Mouse (Mus musculus) myocyte (in vitro differentiated cells): ENCODE results near the gene Tln2. TPM values are rescaled to one million over a fixed set of nuclear protein-coding genes. Genes with fewer than 3 reads are reported as not detected.

Experiments used
- H3K27me3 ChIP-seq: one replicate; pipeline ENCODE4 v1.6.1; 2011; ENCODE audit not compliant: control insufficient read depth, insufficient read depth, insufficient read length
- H3K36me3 ChIP-seq: one replicate; pipeline ENCODE4 v1.6.1; 2011; ENCODE audit not compliant: control insufficient read depth, insufficient read depth
- H3K4me2 ChIP-seq: one replicate; pipeline ENCODE4 v1.6.1; 2011; ENCODE audit warnings: low read depth, control low read depth
- H3K4me3 ChIP-seq: one replicate; pipeline ENCODE4 v1.5.1; 2011; ENCODE audit warnings: mild to moderate bottlenecking, control low read depth, moderate library complexity
- H3K79me2 ChIP-seq: one replicate; pipeline ENCODE4 v1.6.1; 2011; ENCODE audit not compliant: control insufficient read depth, insufficient read depth
- H3ac ChIP-seq: one replicate; pipeline ENCODE4 v1.6.1; 2011; ENCODE audit not compliant: control insufficient read depth, insufficient read length
- CEBPB ChIP-seq: IDR thresholded peaks from 2 replicates; pipeline ENCODE4 v1.6.1; 2011; ENCODE audit warnings: mild to moderate bottlenecking, moderate library complexity; ENCODE audit not compliant: poor library complexity, insufficient read depth, severe bottlenecking
- E2F4 ChIP-seq: IDR thresholded peaks from one replicate; pipeline ENCODE4 v1.6.1; 2011; ENCODE audit warnings: mild to moderate bottlenecking, control low read depth, moderate library complexity; ENCODE audit not compliant: insufficient read depth
- MAX ChIP-seq: IDR thresholded peaks from one replicate; pipeline ENCODE4 v1.6.1; 2011; ENCODE audit warnings: low read depth, mild to moderate bottlenecking, control low read depth
- MYOD1 ChIP-seq, 3 experiments: IDR thresholded peaks; one replicate each; pipeline ENCODE4 v1.6.1; 2011; ENCODE audit warnings: control low read depth in 2 of 3, low read depth in 2 of 3, mild to moderate bottlenecking in 2 of 3, moderate library complexity in 1 of 3; ENCODE audit not compliant: insufficient read length in 2 of 3, control insufficient read depth in 1 of 3
- MYOG ChIP-seq, 3 experiments: IDR thresholded peaks; one replicate each; pipeline ENCODE4 v1.6.1; 2011; ENCODE audit warnings: control low read depth in 2 of 3, low read depth in 2 of 3, mild to moderate bottlenecking in 2 of 3; ENCODE audit not compliant: insufficient read length in 2 of 3, control insufficient read depth in 1 of 3, insufficient read depth in 1 of 3
- POLR2A ChIP-seq: IDR thresholded peaks from one replicate; pipeline ENCODE4 v1.6.1; 2011; ENCODE audit warnings: low read depth, mild to moderate bottlenecking, control low read depth, moderate library complexity; ENCODE audit not compliant: insufficient read length
- POLR2AphosphoS2 ChIP-seq: IDR thresholded peaks from one replicate; pipeline ENCODE4 v1.6.1; 2011; ENCODE audit warnings: low read depth, control low read depth; ENCODE audit not compliant: insufficient read length
- REST ChIP-seq: IDR thresholded peaks from one replicate; pipeline ENCODE4 v1.6.1; 2011; ENCODE audit warnings: mild to moderate bottlenecking, control low read depth, moderate library complexity; ENCODE audit not compliant: insufficient read depth, insufficient read length
- SRF ChIP-seq: IDR thresholded peaks from one replicate; pipeline ENCODE4 v1.6.1; 2011; ENCODE audit warnings: low read depth; ENCODE audit not compliant: control insufficient read depth, insufficient read length
- TCF12 ChIP-seq: IDR thresholded peaks from one replicate; pipeline ENCODE4 v1.6.1; 2011; ENCODE audit warnings: mild to moderate bottlenecking, control low read depth; ENCODE audit not compliant: poor library complexity, insufficient read depth, severe bottlenecking
- TCF3 ChIP-seq: IDR thresholded peaks from one replicate; pipeline ENCODE4 v1.6.1; 2011; ENCODE audit warnings: low read depth, control low read depth; ENCODE audit not compliant: insufficient read length
- USF1 ChIP-seq: IDR thresholded peaks from one replicate; pipeline ENCODE4 v1.6.1; 2011; ENCODE audit warnings: low read depth, mild to moderate bottlenecking, control low read depth, moderate library complexity
- polyA plus RNA-seq: library from polyadenylated mRNA; unstranded; fragments of >200 nt; fragmentation: generic; extraction: Trizol; gene quantifications from one replicate; pipeline ENCODE4 v1.2.1, GENCODE M21; 2012; ENCODE audit warnings: missing spikeins

Gene Tln2
- polyA plus RNA-seq, 1 experiment = 28.6 TPM

DNA sequence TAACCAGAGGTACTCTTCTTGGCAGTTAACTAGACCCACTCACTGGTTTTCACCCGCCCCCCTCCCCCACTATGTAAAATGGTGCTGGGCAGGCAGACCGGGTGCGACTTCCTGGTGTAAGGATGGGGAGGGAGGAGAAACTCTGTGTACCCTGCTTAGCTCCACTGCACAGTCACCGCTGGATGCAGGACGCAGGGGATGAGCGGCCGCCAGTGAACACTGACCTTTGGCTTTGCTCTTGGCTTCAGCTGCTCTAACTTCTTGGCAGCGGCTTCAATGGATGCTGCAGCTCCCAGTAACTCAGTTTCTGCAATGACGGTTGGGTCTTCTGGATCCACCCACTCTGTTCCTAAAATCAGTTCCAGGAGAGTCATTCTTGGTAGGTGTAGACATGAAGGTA, 319.0 kb downstream of the Tln2 start:
- Histone ChIP-seq H3K79me2 (no peaks in the 10 kb centered on the region), H3K36me3 (peaks cover 12% of the 10 kb centered on the region), H3K4me3 (no peak overlapping the region), H3K4me2 (no peak overlapping the region), H3K27me3 (no peaks in the 10 kb centered on the region), H3ac (no peak overlapping the region)
- TF ChIP-seq SRF (no peak), TCF3 (no peak), USF1 (no peak), CEBPB (no peak), MAX (no peak), POLR2AphosphoS2 (no peak), TCF12 (no peak), MYOD1 (IDR thresholded peaks at IDR 0.05; ENCODE audit: control insufficient read depth in 1 of 3, insufficient read length in 2 of 3, low read depth in 2 of 3) (no peak), MYOG (IDR thresholded peaks at IDR 0.05; ENCODE audit: control insufficient read depth in 1 of 3, insufficient read depth in 1 of 3, insufficient read length in 2 of 3, low read depth in 2 of 3) (no peak), POLR2A (no peak), REST (no peak)

DNA sequence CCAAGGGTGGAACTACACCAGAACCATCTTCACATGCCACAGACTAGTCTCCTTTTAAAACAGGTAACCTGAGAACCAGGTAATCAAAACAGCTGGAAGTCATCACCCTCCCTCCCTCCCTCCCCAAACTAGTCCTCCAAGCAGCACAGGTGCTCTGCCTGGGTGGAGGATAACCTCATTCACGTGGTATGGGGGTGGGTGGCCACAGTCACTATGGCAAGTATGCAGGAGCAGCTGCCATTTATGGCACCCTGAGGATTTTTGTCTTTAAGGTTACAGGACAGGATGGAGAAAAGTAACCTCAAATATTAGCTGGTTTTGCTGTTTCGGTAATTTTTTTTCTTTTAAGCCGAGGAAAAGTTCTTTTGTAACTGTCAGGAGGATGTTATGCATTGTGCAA, 322.5 kb downstream of the Tln2 start:
- H3K4me3 ChIP-seq = no peak overlapping the region
- H3K4me2 ChIP-seq = no peak overlapping the region
- H3K36me3 ChIP-seq = peaks cover 12% of the 10 kb centered on the region
- TF ChIP-seq POLR2AphosphoS2 (no peak), TCF3 (peak; percentile 48), TCF12 (peak; percentile 40), MYOG (IDR thresholded peaks at IDR 0.05; ENCODE audit: control insufficient read depth in 1 of 3, insufficient read depth in 1 of 3, insufficient read length in 2 of 3, low read depth in 2 of 3) (peak; percentile 10 to 85 (median 83)), SRF (no peak), MYOD1 (IDR thresholded peaks at IDR 0.05; ENCODE audit: control insufficient read depth in 1 of 3, insufficient read length in 2 of 3, low read depth in 2 of 3) (peak in 2 of 3 experiments; percentile 73 to 85), POLR2A (no peak), MAX (no peak), REST (no peak), USF1 (no peak)
- no peak overlapping the region for H3ac ChIP-seq
- H3K27me3 ChIP-seq = no peaks in the 10 kb centered on the region
- no peaks in the 10 kb centered on the region for H3K79me2 ChIP-seq

DNA sequence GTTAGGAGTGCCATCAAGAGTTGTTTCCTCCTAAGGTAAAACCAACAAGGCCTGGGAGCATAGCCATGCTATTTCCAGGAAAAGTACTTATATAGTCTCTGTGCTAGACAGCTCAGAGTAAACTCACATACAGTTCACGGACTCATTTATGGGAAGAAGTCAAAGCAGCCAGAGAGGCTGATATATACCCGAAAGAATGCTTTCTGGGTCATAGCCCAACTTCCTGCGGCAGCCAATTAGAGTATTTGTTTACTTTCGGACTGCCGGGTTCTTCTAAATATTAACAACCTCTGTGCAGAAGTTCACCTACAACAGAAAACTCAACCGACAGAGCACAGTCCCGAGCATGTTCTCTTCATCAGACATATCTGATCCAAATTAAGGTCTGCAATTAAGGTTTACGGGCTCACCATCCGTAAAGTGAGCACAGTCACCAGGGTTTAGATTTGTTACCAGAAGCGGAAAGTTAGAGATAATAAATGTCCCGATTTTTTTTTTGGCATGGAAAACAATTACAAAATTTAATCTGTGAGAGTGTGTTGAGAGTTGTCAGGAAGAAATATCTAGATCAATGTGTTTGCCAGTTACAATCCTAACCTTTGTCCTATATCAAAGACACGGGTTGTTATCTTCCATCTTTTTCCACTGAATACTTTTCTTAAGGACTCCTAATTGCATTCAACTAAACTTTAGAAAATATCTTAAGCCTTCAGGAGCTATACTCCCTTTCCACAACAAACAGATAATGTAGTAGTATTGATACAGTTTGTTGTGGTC, 323.9 kb downstream of the Tln2 start:
- Histone ChIP-seq H3K4me2 (no peak overlapping the region), H3K79me2 (no peaks in the 10 kb centered on the region), H3K4me3 (no peak overlapping the region), H3K27me3 (no peaks in the 10 kb centered on the region), H3ac (no peak overlapping the region), H3K36me3 (peaks cover 3% of the 10 kb centered on the region)
- no peak for TF ChIP-seq POLR2AphosphoS2
- TF ChIP-seq MAX = no peak
- no peak for TF ChIP-seq POLR2A
- no peak for TF ChIP-seq REST
- TF ChIP-seq MYOD1 (IDR thresholded peaks at IDR 0.05; ENCODE audit: control insufficient read depth in 1 of 3, insufficient read length in 2 of 3, low read depth in 2 of 3) = no peak
- no peak for TF ChIP-seq TCF12
- no peak for TF ChIP-seq MYOG (IDR thresholded peaks at IDR 0.05; ENCODE audit: control insufficient read depth in 1 of 3, insufficient read depth in 1 of 3, insufficient read length in 2 of 3, low read depth in 2 of 3)
- no peak for TF ChIP-seq CEBPB
- TF ChIP-seq E2F4 = no peak
- no peak for TF ChIP-seq TCF3
- no peak for TF ChIP-seq USF1
- TF ChIP-seq SRF = no peak

DNA sequence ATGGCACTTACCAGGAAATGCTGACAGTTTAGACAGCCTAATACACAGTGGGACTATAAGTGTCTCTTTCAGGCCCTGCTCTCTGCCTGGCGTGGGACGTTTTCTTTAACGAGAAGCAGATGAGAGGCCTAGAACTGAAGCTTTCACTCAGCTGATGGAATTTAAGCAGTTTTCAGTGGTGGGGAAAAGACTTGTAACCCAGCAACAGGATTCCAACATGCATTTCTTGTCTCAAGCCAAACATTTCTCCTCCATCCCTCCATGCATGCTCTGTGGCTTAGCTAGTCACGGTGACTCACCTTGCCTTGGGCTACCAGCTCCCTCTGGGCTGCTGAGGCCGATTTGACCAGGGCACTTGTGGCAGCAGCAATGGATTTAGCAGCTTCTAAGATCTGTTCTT, 330.5 kb downstream of the Tln2 start:
- Histone ChIP-seq H3K79me2 (no peaks in the 10 kb centered on the region), H3K4me3 (no peak overlapping the region), H3K4me2 (no peak overlapping the region), H3ac (no peak overlapping the region), H3K36me3 (peaks cover 4% of the 10 kb centered on the region), H3K27me3 (no peaks in the 10 kb centered on the region)
- TF ChIP-seq CEBPB (no peak), POLR2AphosphoS2 (no peak), REST (no peak), MAX (no peak), MYOD1 (IDR thresholded peaks at IDR 0.05; ENCODE audit: control insufficient read depth in 1 of 3, insufficient read length in 2 of 3, low read depth in 2 of 3) (no peak), TCF3 (no peak), SRF (no peak), POLR2A (no peak), E2F4 (no peak), USF1 (no peak), TCF12 (no peak), MYOG (IDR thresholded peaks at IDR 0.05; ENCODE audit: control insufficient read depth in 1 of 3, insufficient read depth in 1 of 3, insufficient read length in 2 of 3, low read depth in 2 of 3) (no peak)
